Mouse (Mus musculus) neutrophil, adult 5-6 weeks (primary cell): ENCODE measurements around the gene Prph2. TPM values are rescaled to one million over a fixed set of nuclear protein-coding genes. Genes with fewer than 3 reads are reported as not detected.

ENCODE experiments used
- ATAC-seq: fragments of 151-379, 151-347 bp; 2 replicates; pipeline ENCODE4 v1.8.0; 2017; ENCODE audit warnings: mild to moderate bottlenecking, moderate TSS enrichment; ENCODE audit not compliant: insufficient number of reproducible peaks, poor library complexity, low FRiP score, severe bottlenecking; ENCODE audit errors: extremely low read depth
- total RNA-seq: library from RNA; stranded (forward); fragments of 200-1000 nt; gene quantifications from 2 replicates; pipeline ENCODE4 v1.2.3, GENCODE M21; 2017

Gene Prph2
- total RNA-seq, result not detected in 2 replicates

GRCm38 (mm10) chr17:46910186-46910585, at the start of gene Prph2:
TSS of gene Prph2 (plus strand) at chr17:46910459.
- no peak for ATAC-seq

GRCm38 (mm10) chr17:46864566-46865195, 45.6 kb upstream of the Prph2 start:
- ATAC-seq, result no peak

- ATAC-seq, result no peak
Measured at GRCm38 (mm10) chr17:46866836-46867235, 43.4 kb upstream of the Prph2 start.

- ATAC-seq, result peak; percentile 79
Measured at GRCm38 (mm10) chr17:46870204-46870798, 40.0 kb upstream of the Prph2 start.

GRCm38 (mm10) chr17:46870913-46871312, 39.3 kb upstream of the Prph2 start:
- no peak for ATAC-seq

GRCm38 (mm10) chr17:46872806-46873205, 37.5 kb upstream of the Prph2 start:
- ATAC-seq, result no peak

GRCm38 (mm10) chr17:46874133-46874532, 36.1 kb upstream of the Prph2 start:
- ATAC-seq, result no peak

- no peak for ATAC-seq
Measured at GRCm38 (mm10) chr17:46875626-46876025, 34.6 kb upstream of the Prph2 start.

- ATAC-seq, result no peak
Measured at GRCm38 (mm10) chr17:46876371-46876950, 33.8 kb upstream of the Prph2 start.

GRCm38 (mm10) chr17:46877061-46877460, 33.2 kb upstream of the Prph2 start:
- ATAC-seq, result no peak

- no peak for ATAC-seq
Measured at GRCm38 (mm10) chr17:46879841-46880311, 30.4 kb upstream of the Prph2 start.

- ATAC-seq, result no peak
Measured at GRCm38 (mm10) chr17:46880322-46880721, 29.9 kb upstream of the Prph2 start.

- no peak for ATAC-seq
Measured at GRCm38 (mm10) chr17:46881728-46882127, 28.5 kb upstream of the Prph2 start.

GRCm38 (mm10) chr17:46883107-46883506, 27.2 kb upstream of the Prph2 start:
- no peak for ATAC-seq

- no peak for ATAC-seq
Measured at GRCm38 (mm10) chr17:46884766-46885165, 25.5 kb upstream of the Prph2 start.

GRCm38 (mm10) chr17:46885218-46885909, 24.9 kb upstream of the Prph2 start:
- no peak for ATAC-seq

GRCm38 (mm10) chr17:46885910-46886643, 24.2 kb upstream of the Prph2 start:
- ATAC-seq, result no peak

- no peak for ATAC-seq
Measured at GRCm38 (mm10) chr17:46888511-46889212, 21.6 kb upstream of the Prph2 start.
